Mouse (Mus musculus) hindbrain, embryonic 14.5 days (tissue): ENCODE data around the gene Gm10198. TPM values are rescaled to one million over a fixed set of nuclear protein-coding genes. Genes with fewer than 3 reads are reported as not detected.

ENCODE experiments used
- ATAC-seq: fragments of 200-750 bp; cut with Nextera tagmentation; 2 replicates; pipeline ENCODE4 v1.8.0; 2017; ENCODE audit warnings: moderate number of reproducible peaks, mild to moderate bottlenecking, moderate TSS enrichment, moderate library complexity; ENCODE audit not compliant: low FRiP score
- DNase-seq: peaks from one replicate; pipeline ENCODE4 v3.0.0-alpha.2; 2015; ENCODE audit warnings: low spot score
- H3K27ac ChIP-seq: fragments of 300-500 bp; sonication (generic); 2 replicates; pipeline ENCODE4 v1.5.1; 2014; ENCODE audit warnings: mild to moderate bottlenecking, moderate library complexity
- H3K27me3 ChIP-seq: fragments of 300-500 bp; sonication (generic); 2 replicates; pipeline ENCODE4 v1.6.1; 2014; ENCODE audit warnings: mild to moderate bottlenecking, low read length, mixed read lengths; ENCODE audit not compliant: control insufficient read depth, insufficient read depth
- H3K36me3 ChIP-seq: fragments of 300-500 bp; sonication (generic); replicated peaks from 2 replicates; pipeline ENCODE4 v1.6.1; 2014; ENCODE audit not compliant: control insufficient read depth, insufficient read depth
- H3K4me1 ChIP-seq: fragments of 300-500 bp; sonication (generic); replicated peaks from 2 replicates; pipeline ENCODE4 v1.6.1; 2014; ENCODE audit warnings: antibody characterized with exemption, low read length, mixed read lengths; ENCODE audit not compliant: control insufficient read depth, insufficient read depth
- H3K4me2 ChIP-seq: fragments of 300-500 bp; sonication (generic); replicated peaks from 2 replicates; pipeline ENCODE4 v1.6.1; 2014; ENCODE audit warnings: mild to moderate bottlenecking, moderate library complexity
- H3K4me3 ChIP-seq: fragments of 300-500 bp; sonication (generic); replicated peaks from 2 replicates; pipeline ENCODE4 v1.5.1; 2014; ENCODE audit warnings: mild to moderate bottlenecking, low read length
- H3K9ac ChIP-seq: fragments of 300-500 bp; sonication (generic); 2 replicates; pipeline ENCODE4 v1.6.1; 2014
- H3K9me3 ChIP-seq: fragments of 300-500 bp; sonication (generic); 2 replicates; pipeline ENCODE4 v1.6.1; 2016; ENCODE audit warnings: low read length; ENCODE audit not compliant: control insufficient read depth
- WGBS: fragments of 180-500 bp; shearing (Covaris S2); extraction: QIAGEN DNeasy Blood & Tissue Kit; methylation state at CpG from one replicate; pipeline ENCODE4 v1.1.7; 2014; 5-methylcytosine and 5-hydroxymethylcytosine counted together
- polyA plus RNA-seq: library from polyadenylated mRNA; unstranded; fragments of >200 nt; fragmentation: Nextera tagmentation; extraction: Ambion mirVana; gene quantifications from 2 replicates; pipeline ENCODE4 v1.2.1, GENCODE M21; 2014

The Gm10198 gene
- polyA plus RNA-seq: not detected in 2 replicates

GRCm38 (mm10) chr13:111592485-111592884 is at the start of gene Gm10198:
TSS of gene Gm10198 (plus strand) at chr13:111592785.
- no peak within 1 kb of the TSS for H3K4me3 ChIP-seq
- H3K4me1 ChIP-seq: no peaks in the 10 kb centered on the region
- H3K4me2 ChIP-seq: no peak within 1 kb of the TSS
- H3K9ac ChIP-seq: no peak within 1 kb of the TSS
- no peaks in the 10 kb centered on the region for H3K27me3 ChIP-seq
- DNase-seq (no peak), ATAC-seq (no peak)
- no peak within 1 kb of the TSS for H3K27ac ChIP-seq
- no peaks in the 10 kb centered on the region for H3K36me3 ChIP-seq
- H3K9me3 ChIP-seq: no peaks in the 10 kb centered on the region

GRCm38 (mm10) chr13:111545286-111545685 is 47.3 kb upstream of the Gm10198 start:
- DNase-seq (no peak), ATAC-seq (no peak)
- Histone ChIP-seq H3K4me3 (no peak overlapping the region), H3K4me1 (no peaks in the 10 kb centered on the region), H3K9ac (no peak overlapping the region), H3K27me3 (no peaks in the 10 kb centered on the region), H3K4me2 (no peak overlapping the region), H3K27ac (no peak overlapping the region), H3K36me3 (no peaks in the 10 kb centered on the region), H3K9me3 (no peaks in the 10 kb centered on the region)
- 93% methylated on average over 5 of the region's 5 CpGs for WGBS

GRCm38 (mm10) chr13:111552769-111553168 is 39.8 kb upstream of the Gm10198 start:
- DNase-seq: no peak

GRCm38 (mm10) chr13:111553182-111553581 is 39.4 kb upstream of the Gm10198 start:
- no peak overlapping the region for H3K4me2 ChIP-seq
- 90% methylated on average over 7 of the region's 7 CpGs for WGBS
- H3K9ac ChIP-seq: no peak overlapping the region
- no peaks in the 10 kb centered on the region for H3K36me3 ChIP-seq
- no peak overlapping the region for H3K4me3 ChIP-seq
- no peak overlapping the region for H3K27ac ChIP-seq
- no peak for ATAC-seq
- no peak for DNase-seq
- H3K9me3 ChIP-seq: no peaks in the 10 kb centered on the region
- H3K27me3 ChIP-seq: no peaks in the 10 kb centered on the region
- H3K4me1 ChIP-seq: no peaks in the 10 kb centered on the region

More at GRCm38 (mm10) chr13:111552769-111553168, 39.8 kb upstream of the Gm10198 start:
- no peaks in the 10 kb centered on the region for H3K9me3 ChIP-seq
- H3K27me3 ChIP-seq: no peaks in the 10 kb centered on the region
- H3K9ac ChIP-seq: no peak overlapping the region
- no peak overlapping the region for H3K4me3 ChIP-seq
- no peak overlapping the region for H3K27ac ChIP-seq
- 97% methylated on average over 7 of the region's 7 CpGs for WGBS
- H3K4me2 ChIP-seq: no peak overlapping the region
- no peak for ATAC-seq
- no peaks in the 10 kb centered on the region for H3K36me3 ChIP-seq
- no peaks in the 10 kb centered on the region for H3K4me1 ChIP-seq

- Histone ChIP-seq H3K27me3 (no peaks in the 10 kb centered on the region), H3K4me2 (no peak overlapping the region), H3K4me1 (no peaks in the 10 kb centered on the region), H3K9ac (no peak overlapping the region), H3K4me3 (no peak overlapping the region), H3K9me3 (no peaks in the 10 kb centered on the region), H3K36me3 (no peaks in the 10 kb centered on the region), H3K27ac (no peak overlapping the region)
- DNase-seq: no peak
- ATAC-seq: no peak
- WGBS: 82% methylated on average over 8 of the region's 8 CpGs
These were observed 38.6 kb upstream of the Gm10198 start for GRCm38 (mm10) chr13:111553941-111554340.

- no peak for ATAC-seq
- WGBS: 54% methylated on average over 8 of the region's 8 CpGs
- no peak for DNase-seq
- no peak overlapping the region for H3K4me2 ChIP-seq
- no peaks in the 10 kb centered on the region for H3K9me3 ChIP-seq
- no peaks in the 10 kb centered on the region for H3K36me3 ChIP-seq
- H3K4me3 ChIP-seq: no peak overlapping the region
- H3K4me1 ChIP-seq: no peaks in the 10 kb centered on the region
- H3K9ac ChIP-seq: no peak overlapping the region
- no peak overlapping the region for H3K27ac ChIP-seq
- no peaks in the 10 kb centered on the region for H3K27me3 ChIP-seq
These were observed 37.3 kb upstream of the Gm10198 start for GRCm38 (mm10) chr13:111555333-111555732.

- no peak overlapping the region for H3K4me3 ChIP-seq
- DNase-seq (no peak), ATAC-seq (no peak)
- H3K4me2 ChIP-seq: no peak overlapping the region
- H3K4me1 ChIP-seq: no peaks in the 10 kb centered on the region
- WGBS: 83% methylated on average over 4 of the region's 4 CpGs
- H3K36me3 ChIP-seq: no peaks in the 10 kb centered on the region
- H3K27ac ChIP-seq: no peak overlapping the region
- H3K9ac ChIP-seq: no peak overlapping the region
- no peaks in the 10 kb centered on the region for H3K27me3 ChIP-seq
- no peaks in the 10 kb centered on the region for H3K9me3 ChIP-seq
These were observed 36.2 kb upstream of the Gm10198 start for GRCm38 (mm10) chr13:111556375-111556774.

- H3K4me2 ChIP-seq: no peak overlapping the region
- H3K4me1 ChIP-seq: no peaks in the 10 kb centered on the region
- H3K27me3 ChIP-seq: no peaks in the 10 kb centered on the region
- DNase-seq (no peak), ATAC-seq (no peak)
- no peak overlapping the region for H3K9ac ChIP-seq
- no peak overlapping the region for H3K4me3 ChIP-seq
- no peak overlapping the region for H3K27ac ChIP-seq
- no peaks in the 10 kb centered on the region for H3K36me3 ChIP-seq
- H3K9me3 ChIP-seq: no peaks in the 10 kb centered on the region
- WGBS: 90% methylated on average over 3 of the region's 3 CpGs
These were observed 32.4 kb upstream of the Gm10198 start for GRCm38 (mm10) chr13:111560152-111560551.

GRCm38 (mm10) chr13:111562595-111562994 is 30.0 kb upstream of the Gm10198 start:
- no peaks in the 10 kb centered on the region for H3K27me3 ChIP-seq
- H3K9me3 ChIP-seq: no peaks in the 10 kb centered on the region
- no peak overlapping the region for H3K4me3 ChIP-seq
- no peak overlapping the region for H3K9ac ChIP-seq
- H3K36me3 ChIP-seq: no peaks in the 10 kb centered on the region
- H3K4me1 ChIP-seq: no peaks in the 10 kb centered on the region
- no peak overlapping the region for H3K27ac ChIP-seq
- H3K4me2 ChIP-seq: no peak overlapping the region
- no peak for DNase-seq
- WGBS: 85% methylated on average over 5 of the region's 5 CpGs
- no peak for ATAC-seq

- H3K9me3 ChIP-seq: no peaks in the 10 kb centered on the region
- no peak overlapping the region for H3K9ac ChIP-seq
- no peak for DNase-seq
- H3K27me3 ChIP-seq: no peaks in the 10 kb centered on the region
- no peaks in the 10 kb centered on the region for H3K4me1 ChIP-seq
- WGBS: 51% methylated on average over 4 of the region's 4 CpGs
- H3K36me3 ChIP-seq: no peaks in the 10 kb centered on the region
- ATAC-seq: no peak
- H3K4me2 ChIP-seq: no peak overlapping the region
- no peak overlapping the region for H3K4me3 ChIP-seq
- no peak overlapping the region for H3K27ac ChIP-seq
These were observed 18.4 kb upstream of the Gm10198 start for GRCm38 (mm10) chr13:111574196-111574595.
